Mouse (Mus musculus) embryonic fibroblast, embryonic 13.5 days (primary cell): Measurements from ENCODE around the gene Klf9. TPM values are rescaled to one million over a fixed set of nuclear protein-coding genes. Genes with fewer than 3 reads are reported as not detected.

ENCODE experiments used
- H3K27ac ChIP-seq: 2 replicates; pipeline ENCODE4 v1.5.1; 2012; ENCODE audit warnings: low read length, control low read depth, inconsistent platforms; ENCODE audit not compliant: insufficient read depth
- H3K4me1 ChIP-seq: 2 replicates; pipeline ENCODE4 v1.6.1; 2011; ENCODE audit warnings: low read length; ENCODE audit not compliant: control insufficient read depth, insufficient read depth
- H3K4me3 ChIP-seq: 2 replicates; pipeline ENCODE4 v1.5.1; 2011; ENCODE audit warnings: mild to moderate bottlenecking, control low read depth, low read length; ENCODE audit not compliant: insufficient read depth
- CTCF ChIP-seq: IDR thresholded peaks from 2 replicates; pipeline ENCODE4 v1.5.1; 2011; ENCODE audit warnings: mild to moderate bottlenecking, control low read depth, low read length, moderate library complexity, borderline replicate concordance; ENCODE audit not compliant: insufficient read depth
- POLR2A ChIP-seq: IDR thresholded peaks from 2 replicates; pipeline ENCODE4 v1.6.1; 2011; ENCODE audit warnings: low read depth, mild to moderate bottlenecking, control low read depth, low read length, moderate library complexity
- polyA plus RNA-seq: library from polyadenylated mRNA; stranded (reverse); fragments of >200 nt; gene quantifications from 2 replicates; pipeline ENCODE4 v1.2.4, GENCODE M21; 2011; ENCODE audit warnings: low read depth; ENCODE audit not compliant: missing spikeins, insufficient read length

Klf9 gene
- polyA plus RNA-seq, 1 experiment, result 45.2 TPM

DNA sequence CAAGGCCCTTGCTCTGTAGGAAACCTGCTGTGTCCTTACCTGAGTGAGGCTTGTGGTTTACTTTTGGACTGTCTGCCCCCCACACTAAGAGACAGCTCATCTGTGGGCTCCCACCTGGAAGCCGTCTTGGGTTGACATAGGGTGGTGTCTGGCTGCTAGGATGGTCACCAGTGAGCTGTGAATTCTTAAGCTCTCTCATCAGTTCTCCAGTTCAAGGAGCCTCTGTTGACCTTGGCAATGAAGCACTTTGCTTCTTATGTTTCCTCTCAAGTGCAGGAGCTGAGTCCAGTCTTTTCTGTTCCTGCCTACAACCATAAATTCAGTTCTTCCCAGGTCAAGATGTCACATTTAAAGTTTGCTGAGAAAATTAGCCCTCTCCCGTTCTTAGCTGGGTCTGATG lies 34.5 kb downstream of the Klf9 start:
- TF ChIP-seq POLR2A, result no peak
- no peak for TF ChIP-seq CTCF
- H3K27ac ChIP-seq, result no peak overlapping the region
- H3K4me3 ChIP-seq, result no peak overlapping the region
- peaks cover 3% of the 10 kb centered on the region; the same call in 1 of the 2 replicates for H3K4me1 ChIP-seq

GRCm38 (mm10) chr19:23178533-23178932 lies 37.5 kb downstream of the Klf9 start:
- Histone ChIP-seq H3K4me3 (no peak overlapping the region), H3K4me1 (peaks cover 3% of the 10 kb centered on the region; the same call in 1 of the 2 replicates), H3K27ac (no peak overlapping the region)
- TF ChIP-seq POLR2A (no peak), CTCF (no peak)

DNA sequence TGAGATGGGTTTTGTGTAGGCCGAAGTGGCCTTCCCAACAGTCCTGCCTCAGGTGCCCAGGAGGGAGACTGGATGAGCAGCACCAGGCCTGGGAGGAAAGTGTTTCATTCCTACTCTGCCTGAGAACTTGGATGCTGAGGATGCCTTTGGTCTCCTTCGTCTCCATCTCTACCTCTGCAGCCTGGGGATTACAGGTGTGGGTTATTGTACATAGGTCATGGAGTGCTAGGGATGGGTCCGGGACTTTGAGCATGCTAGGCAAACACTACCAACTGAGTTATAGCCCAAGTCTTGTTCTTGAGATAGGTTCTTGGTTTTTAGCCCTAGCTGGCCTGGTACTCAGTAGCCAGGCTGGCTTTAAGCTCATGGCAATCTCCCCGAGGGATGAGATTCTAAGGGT lies 42.5 kb downstream of the Klf9 start:
- H3K4me3 ChIP-seq, result no peak overlapping the region
- no peak overlapping the region for H3K27ac ChIP-seq
- no peak for TF ChIP-seq CTCF
- no peak for TF ChIP-seq POLR2A
- H3K4me1 ChIP-seq, result peaks cover 2% of the 10 kb centered on the region; the same call in 1 of the 2 replicates

GRCm38 (mm10) chr19:23184068-23184467 lies 43.0 kb downstream of the Klf9 start:
- TF ChIP-seq CTCF (no peak), POLR2A (no peak)
- Histone ChIP-seq H3K27ac (no peak overlapping the region), H3K4me3 (no peak overlapping the region), H3K4me1 (no peaks in the 10 kb centered on the region)

GRCm38 (mm10) chr19:23187732-23188131 lies 46.7 kb downstream of the Klf9 start:
- Histone ChIP-seq H3K4me3 (no peak overlapping the region), H3K27ac (no peak overlapping the region), H3K4me1 (no peaks in the 10 kb centered on the region)
- TF ChIP-seq POLR2A, result no peak
- TF ChIP-seq CTCF, result no peak

- H3K27ac ChIP-seq, result no peak overlapping the region
- H3K4me1 ChIP-seq, result no peaks in the 10 kb centered on the region
- no peak overlapping the region for H3K4me3 ChIP-seq
- TF ChIP-seq CTCF (no peak), POLR2A (no peak)
Observed at GRCm38 (mm10) chr19:23188986-23189385, 48.0 kb downstream of the Klf9 start.

GRCm38 (mm10) chr19:23189744-23190143 lies 48.7 kb downstream of the Klf9 start:
- TF ChIP-seq CTCF, result no peak
- no peak for TF ChIP-seq POLR2A
- Histone ChIP-seq H3K4me1 (no peaks in the 10 kb centered on the region), H3K4me3 (no peak overlapping the region), H3K27ac (no peak overlapping the region)

- H3K4me1 ChIP-seq, result no peaks in the 10 kb centered on the region
- H3K4me3 ChIP-seq, result no peak overlapping the region
- H3K27ac ChIP-seq, result no peak overlapping the region
- TF ChIP-seq CTCF (no peak), POLR2A (no peak)
Observed at GRCm38 (mm10) chr19:23191486-23191885, 50.5 kb downstream of the Klf9 start.

GRCm38 (mm10) chr19:23193076-23193475 lies 52.0 kb downstream of the Klf9 start:
- no peak overlapping the region for H3K4me3 ChIP-seq
- no peaks in the 10 kb centered on the region for H3K4me1 ChIP-seq
- TF ChIP-seq CTCF (no peak), POLR2A (no peak)
- H3K27ac ChIP-seq, result no peak overlapping the region

- TF ChIP-seq CTCF (no peak), POLR2A (no peak)
- Histone ChIP-seq H3K27ac (no peak overlapping the region), H3K4me3 (no peak overlapping the region), H3K4me1 (no peaks in the 10 kb centered on the region)
Observed at GRCm38 (mm10) chr19:23202106-23202505, 61.1 kb downstream of the Klf9 start.

- no peaks in the 10 kb centered on the region for H3K4me1 ChIP-seq
- no peak overlapping the region for H3K27ac ChIP-seq
- H3K4me3 ChIP-seq, result no peak overlapping the region
- TF ChIP-seq POLR2A (no peak), CTCF (no peak)
Observed at GRCm38 (mm10) chr19:23203505-23204053, 62.6 kb downstream of the Klf9 start.
